Mouse (Mus musculus): ENCODE data around the gene Srp9.

Srp9 gene

GRCm38 (mm10) chr1:182105023-182105422, 19.5 kb upstream of the Srp9 start:
- DNase-seq (ENCODE audit: low read depth in 1 of 2, low spot score in 2 of 2), result no peak

GRCm38 (mm10) chr1:182107251-182107650, 17.3 kb upstream of the Srp9 start:
- no peak for DNase-seq (ENCODE audit: low read depth in 1 of 2, low spot score in 2 of 2)

GRCm38 (mm10) chr1:182108397-182109099, 16.0 kb upstream of the Srp9 start:
- DNase-seq (ENCODE audit: low read depth in 1 of 2, low spot score in 2 of 2), result no peak

- DNase-seq (ENCODE audit: low read depth in 1 of 2, low spot score in 2 of 2), result no peak
These were observed 14.4 kb upstream of the Srp9 start for GRCm38 (mm10) chr1:182110185-182110584.

- DNase-seq (ENCODE audit: low read depth in 1 of 2, low spot score in 2 of 2), result no peak
These were observed 13.7 kb upstream of the Srp9 start for GRCm38 (mm10) chr1:182110708-182111385.

GRCm38 (mm10) chr1:182111386-182112317, 12.9 kb upstream of the Srp9 start:
- no peak for DNase-seq (ENCODE audit: low read depth in 1 of 2, low spot score in 2 of 2)

GRCm38 (mm10) chr1:182112385-182112784, 12.2 kb upstream of the Srp9 start:
- no peak for DNase-seq (ENCODE audit: low read depth in 1 of 2, low spot score in 2 of 2)

- DNase-seq (ENCODE audit: low read depth in 1 of 2, low spot score in 2 of 2), result no peak
These were observed 11.4 kb upstream of the Srp9 start for GRCm38 (mm10) chr1:182113131-182113530.

- DNase-seq (ENCODE audit: low read depth in 1 of 2, low spot score in 2 of 2), result no peak
These were observed 10.7 kb upstream of the Srp9 start for GRCm38 (mm10) chr1:182113587-182114500.

- no peak for DNase-seq (ENCODE audit: low read depth in 1 of 2, low spot score in 2 of 2)
These were observed 9.3 kb upstream of the Srp9 start for GRCm38 (mm10) chr1:182115197-182115596.

- no peak for DNase-seq (ENCODE audit: low read depth in 1 of 2, low spot score in 2 of 2)
These were observed 8.7 kb upstream of the Srp9 start for GRCm38 (mm10) chr1:182115651-182116408.

GRCm38 (mm10) chr1:182122413-182122812, 2.1 kb upstream of the Srp9 start:
- DNase-seq (ENCODE audit: low read depth in 1 of 2, low spot score in 2 of 2), result no peak

- peak; percentile 33 to 63 for DNase-seq (ENCODE audit: low read depth in 1 of 2, low spot score in 2 of 2)
These were observed 409 bp downstream of the Srp9 start for GRCm38 (mm10) chr1:182124924-182125368.

- DNase-seq (ENCODE audit: low read depth in 1 of 2, low spot score in 2 of 2), result no peak
These were observed 6.3 kb downstream of the Srp9 start for GRCm38 (mm10) chr1:182130830-182131229.

GRCm38 (mm10) chr1:182137204-182138125, 12.9 kb downstream of the Srp9 start:
- no peak for DNase-seq (ENCODE audit: low read depth in 1 of 2, low spot score in 2 of 2)

- DNase-seq (ENCODE audit: low read depth in 1 of 2, low spot score in 2 of 2), result no peak
These were observed 13.6 kb downstream of the Srp9 start for GRCm38 (mm10) chr1:182138172-182138571.

- DNase-seq (ENCODE audit: low read depth in 1 of 2, low spot score in 2 of 2), result no peak
These were observed 15.4 kb downstream of the Srp9 start for GRCm38 (mm10) chr1:182139937-182140336.

- DNase-seq (ENCODE audit: low read depth in 1 of 2, low spot score in 2 of 2), result peak; percentile 30 to 59
These were observed 15.8 kb downstream of the Srp9 start for GRCm38 (mm10) chr1:182140370-182140769.

GRCm38 (mm10) chr1:182142725-182143124, 18.2 kb downstream of the Srp9 start:
- no peak for DNase-seq (ENCODE audit: low read depth in 1 of 2, low spot score in 2 of 2)
